Mouse (Mus musculus) forebrain, postnatal 0 days (tissue): ENCODE results near the gene Ptgfrn. TPM values are rescaled to one million over a fixed set of nuclear protein-coding genes. Genes with fewer than 3 reads are reported as not detected.

Experiments
- ATAC-seq: fragments of 200-750 bp; cut with Nextera tagmentation; 2 replicates; pipeline ENCODE4 v1.8.0; 2017; ENCODE audit warnings: mild to moderate bottlenecking, moderate library complexity
- DNase-seq: peaks from one replicate; pipeline ENCODE4 v3.0.0-alpha.2; 2015
- H3K27ac ChIP-seq: fragments of 300-500 bp; sonication (generic); 2 replicates; pipeline ENCODE4 v1.5.1; 2014; ENCODE audit warnings: low read depth, mild to moderate bottlenecking, antibody characterized with exemption, low read length, moderate library complexity, mixed read lengths
- H3K27me3 ChIP-seq: fragments of 300-500 bp; sonication (generic); 2 replicates; pipeline ENCODE4 v1.6.1; 2014; ENCODE audit warnings: mild to moderate bottlenecking, low read length, mixed read lengths; ENCODE audit not compliant: insufficient read depth
- H3K36me3 ChIP-seq: fragments of 300-500 bp; sonication (generic); 2 replicates; pipeline ENCODE4 v1.6.1; 2014; ENCODE audit warnings: mild to moderate bottlenecking, moderate library complexity; ENCODE audit not compliant: insufficient read depth
- H3K4me1 ChIP-seq: fragments of 300-500 bp; sonication (generic); 2 replicates; pipeline ENCODE4 v1.6.1; 2014; ENCODE audit warnings: antibody characterized with exemption; ENCODE audit not compliant: insufficient read depth
- H3K4me2 ChIP-seq: fragments of 300-500 bp; sonication (generic); 2 replicates; pipeline ENCODE4 v1.6.1; 2014; ENCODE audit warnings: low read depth, mild to moderate bottlenecking, moderate library complexity
- H3K4me3 ChIP-seq: fragments of 300-500 bp; sonication (generic); 2 replicates; pipeline ENCODE4 v1.5.1; 2014; ENCODE audit warnings: low read depth, low read length, mixed read lengths
- H3K9ac ChIP-seq: fragments of 300-500 bp; sonication (generic); 2 replicates; pipeline ENCODE4 v1.6.1; 2014; ENCODE audit warnings: mild to moderate bottlenecking
- H3K9me3 ChIP-seq: fragments of 300-500 bp; sonication (generic); 2 replicates; pipeline ENCODE4 v1.6.1; 2016; ENCODE audit warnings: low read length
- CTCF ChIP-seq: sonication (generic); IDR thresholded peaks from 2 replicates; pipeline ENCODE4 v1.5.1; 2016; ENCODE audit warnings: antibody characterized with exemption, control low read depth, low read depth
- WGBS: fragments of 180-500 bp; shearing (Covaris S2); extraction: QIAGEN DNeasy Blood & Tissue Kit; methylation state at CpG from one replicate; pipeline ENCODE4 v1.1.7; 2014; 5-methylcytosine and 5-hydroxymethylcytosine counted together
- polyA plus RNA-seq: library from polyadenylated mRNA; unstranded; fragments of >200 nt; fragmentation: Nextera tagmentation; extraction: Ambion mirVana; gene quantifications from 2 replicates; pipeline ENCODE4 v1.2.1, GENCODE M21; 2015
- total RNA-seq: library from RNA; depleted of rRNA; stranded (reverse); fragments of >200 nt; gene quantifications from 2 replicates; pipeline ENCODE4 v1.2.3, GENCODE M21; 2014

The Ptgfrn gene
- total and polyA plus RNA-seq, 2 experiments from 2014 or later = 3.2 to 40.2 TPM

- WGBS = 68% methylated on average over 9 of the region's 9 CpGs
- no peaks in the 10 kb centered on the region for H3K9me3 ChIP-seq
- H3K4me1 ChIP-seq = 0 out of 2 replicates have a peak, but pooled peaks cover 12% of the 10 kb centered on the region
- DNase-seq (no peak), ATAC-seq (no peak)
- no peak overlapping the region for H3K4me2 ChIP-seq
- no peak for TF ChIP-seq CTCF
- no peaks in the 10 kb centered on the region for H3K36me3 ChIP-seq
- H3K27me3 ChIP-seq = no peaks in the 10 kb centered on the region
- no peak overlapping the region for H3K27ac ChIP-seq
- no peak overlapping the region for H3K9ac ChIP-seq
- no peak overlapping the region for H3K4me3 ChIP-seq
These were observed 10.2 kb downstream of the Ptgfrn start for GRCm38 (mm10) chr3:101099701-101100357.

GRCm38 (mm10) chr3:101098073-101098472 lies 12.0 kb downstream of the Ptgfrn start:
- ATAC-seq = peak; percentile 89
- Histone ChIP-seq H3K4me2 (no peak overlapping the region), H3K27ac (no peak overlapping the region), H3K27me3 (no peaks in the 10 kb centered on the region), H3K9ac (no peak overlapping the region), H3K4me1 (0 out of 2 replicates have a peak, but pooled peaks cover 10% of the 10 kb centered on the region), H3K9me3 (no peaks in the 10 kb centered on the region), H3K4me3 (no peak overlapping the region), H3K36me3 (no peaks in the 10 kb centered on the region)
- DNase-seq = peak; percentile 66
- WGBS = 35% methylated on average over 4 of the region's 4 CpGs
- TF ChIP-seq CTCF = peak; percentile 51

DNA sequence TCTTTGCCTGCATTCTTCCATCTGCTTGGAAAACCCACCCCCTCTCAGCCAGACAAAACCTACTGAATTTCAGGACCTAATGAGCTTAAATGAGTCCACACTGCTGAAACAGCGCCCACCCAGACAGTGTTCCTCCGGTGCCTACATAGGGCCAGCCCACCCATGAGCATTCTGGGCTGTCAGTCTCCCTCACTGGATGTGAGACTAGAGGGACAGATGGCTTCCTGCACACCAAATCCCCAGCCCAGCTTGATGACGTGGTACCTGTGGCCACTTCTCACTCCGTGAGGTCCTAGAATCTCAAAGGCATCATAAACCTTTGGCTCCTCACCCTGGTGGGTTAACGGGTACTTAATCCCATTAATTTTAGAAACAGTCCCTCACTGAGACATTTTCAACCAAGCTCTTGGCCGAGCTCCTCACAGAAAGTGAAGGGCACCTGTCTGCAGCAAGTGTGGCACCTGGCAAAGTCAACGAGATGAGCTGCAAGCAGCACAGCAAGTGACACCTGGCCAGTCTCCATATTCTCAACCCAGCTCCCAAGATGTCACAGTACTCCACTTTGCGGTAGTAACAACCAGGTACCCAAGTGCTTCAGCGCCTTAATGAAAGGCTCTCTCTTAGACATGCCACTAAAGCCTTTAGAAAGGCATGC lies 12.8 kb downstream of the Ptgfrn start:
- no peaks in the 10 kb centered on the region for H3K9me3 ChIP-seq
- ATAC-seq (no peak), DNase-seq (peak; percentile 41)
- H3K4me1 ChIP-seq = 0 out of 2 replicates have a peak, but pooled peaks cover 10% of the 10 kb centered on the region
- H3K27ac ChIP-seq = no peak overlapping the region
- 43% methylated on average over 9 of the region's 9 CpGs for WGBS
- H3K4me2 ChIP-seq = no peak overlapping the region
- no peak overlapping the region for H3K9ac ChIP-seq
- H3K27me3 ChIP-seq = no peaks in the 10 kb centered on the region
- no peak overlapping the region for H3K4me3 ChIP-seq
- H3K36me3 ChIP-seq = no peaks in the 10 kb centered on the region
- no peak for TF ChIP-seq CTCF

DNA sequence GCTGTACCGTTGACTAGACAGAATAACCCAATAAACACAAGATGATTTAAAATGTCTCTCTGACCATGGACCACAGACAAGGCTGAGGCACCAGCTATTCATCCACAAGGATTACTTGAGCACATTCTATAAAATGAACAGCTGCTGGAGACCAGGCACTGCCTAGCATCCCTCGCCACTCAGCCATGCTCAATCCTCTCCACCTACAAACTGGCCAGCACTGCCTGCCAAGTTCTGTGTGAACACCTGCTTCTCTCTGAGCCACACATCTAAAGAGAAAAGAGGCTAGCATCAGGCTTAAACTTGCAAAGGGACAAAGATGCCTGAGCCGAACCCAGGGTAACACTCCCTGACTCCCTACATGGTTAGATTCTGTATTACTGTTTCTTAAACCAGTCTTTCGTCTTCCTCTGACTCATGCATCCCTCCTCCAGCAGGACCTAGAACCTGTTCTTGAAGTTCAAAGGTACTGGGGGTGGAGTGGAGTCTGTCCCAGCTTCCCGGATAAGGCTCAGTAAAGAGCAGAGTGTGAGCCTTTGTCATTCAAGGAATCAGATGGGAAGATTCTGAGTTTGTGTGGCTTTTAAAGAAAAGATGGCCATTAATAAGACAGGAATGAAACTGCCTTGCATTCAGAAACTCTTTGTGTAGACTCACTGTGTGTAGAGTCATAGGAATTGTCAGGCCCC lies 14.2 kb downstream of the Ptgfrn start:
- 51% methylated on average over 5 of the region's 5 CpGs for WGBS
- DNase-seq = no peak
- no peak for ATAC-seq

GRCm38 (mm10) chr3:101092202-101092601 lies 17.9 kb downstream of the Ptgfrn start:
- ATAC-seq (no peak), DNase-seq (no peak)
- 77% methylated on average over 13 of the region's 13 CpGs for WGBS

More for the DNA sequence above, 14.2 kb downstream of the Ptgfrn start:
- Histone ChIP-seq H3K36me3 (no peaks in the 10 kb centered on the region), H3K4me1 (0 out of 2 replicates have a peak, but pooled peaks cover 10% of the 10 kb centered on the region), H3K9ac (no peak overlapping the region), H3K27ac (no peak overlapping the region), H3K4me3 (no peak overlapping the region), H3K9me3 (no peaks in the 10 kb centered on the region), H3K27me3 (no peaks in the 10 kb centered on the region), H3K4me2 (no peak overlapping the region)
- peak; percentile 13; the same call in 1 of the 2 replicates for TF ChIP-seq CTCF

GRCm38 (mm10) chr3:101086584-101087445 lies 23.3 kb downstream of the Ptgfrn start:
- Histone ChIP-seq H3K9ac (no peak overlapping the region), H3K36me3 (no peaks in the 10 kb centered on the region), H3K4me1 (no peaks in the 10 kb centered on the region), H3K4me3 (no peak overlapping the region), H3K4me2 (no peak overlapping the region), H3K27me3 (no peaks in the 10 kb centered on the region), H3K9me3 (no peaks in the 10 kb centered on the region), H3K27ac (no peak overlapping the region)
- WGBS = 69% methylated on average over 7 of the region's 7 CpGs
- no peak for TF ChIP-seq CTCF
- no peak for DNase-seq
- peak; percentile 61; the same call in 1 of the 2 replicates for ATAC-seq

More at GRCm38 (mm10) chr3:101092202-101092601, 17.9 kb downstream of the Ptgfrn start:
- no peaks in the 10 kb centered on the region for H3K9me3 ChIP-seq
- H3K4me3 ChIP-seq = no peak overlapping the region
- H3K4me2 ChIP-seq = no peak overlapping the region
- H3K9ac ChIP-seq = no peak overlapping the region
- TF ChIP-seq CTCF = no peak
- H3K27ac ChIP-seq = no peak overlapping the region
- H3K4me1 ChIP-seq = 0 out of 2 replicates have a peak, but pooled peaks cover 10% of the 10 kb centered on the region
- H3K36me3 ChIP-seq = no peaks in the 10 kb centered on the region
- no peaks in the 10 kb centered on the region for H3K27me3 ChIP-seq
